Mouse (Mus musculus) liver, embryonic 16.5 days (tissue): ENCODE measurements around the gene Bdh2. TPM values are rescaled to one million over a fixed set of nuclear protein-coding genes. Genes with fewer than 3 reads are reported as not detected.

Experiments
- ATAC-seq: fragments of 200-750 bp; cut with Nextera tagmentation; 2 replicates; pipeline ENCODE4 v1.8.0; 2017; ENCODE audit warnings: low read depth, mild to moderate bottlenecking, moderate number of reproducible peaks, moderate library complexity
- H3K27ac ChIP-seq: fragments of 300-500 bp; sonication (generic); 2 replicates; pipeline ENCODE4 v1.5.1; 2014; ENCODE audit warnings: mild to moderate bottlenecking, low read length
- H3K27me3 ChIP-seq: fragments of 300-500 bp; sonication (generic); 2 replicates; pipeline ENCODE4 v1.6.1; 2014; ENCODE audit warnings: low read depth, low read length, mixed read lengths; ENCODE audit not compliant: control insufficient read depth, insufficient read depth
- H3K36me3 ChIP-seq: fragments of 300-500 bp; sonication (generic); 2 replicates; pipeline ENCODE4 v1.6.1; 2014; ENCODE audit warnings: mild to moderate bottlenecking; ENCODE audit not compliant: control insufficient read depth, insufficient read depth
- H3K4me1 ChIP-seq: fragments of 300-500 bp; sonication (generic); 2 replicates; pipeline ENCODE4 v1.6.1; 2014; ENCODE audit warnings: low read depth, low read length, mixed read lengths; ENCODE audit not compliant: control insufficient read depth
- H3K4me2 ChIP-seq: fragments of 300-500 bp; sonication (generic); 2 replicates; pipeline ENCODE4 v1.6.1; 2014; ENCODE audit warnings: low read depth, low read length, mixed read lengths
- H3K4me3 ChIP-seq: fragments of 300-500 bp; sonication (generic); 2 replicates; pipeline ENCODE4 v1.5.1; 2014; ENCODE audit warnings: low read depth, mild to moderate bottlenecking, low read length
- H3K9ac ChIP-seq: fragments of 300-500 bp; sonication (generic); 2 replicates; pipeline ENCODE4 v1.6.1; 2014; ENCODE audit warnings: low read depth, low read length
- H3K9me3 ChIP-seq: fragments of 300-500 bp; sonication (generic); replicated peaks from 2 replicates; pipeline ENCODE4 v1.6.1; 2016; ENCODE audit warnings: low read length; ENCODE audit not compliant: control insufficient read depth
- WGBS: fragments of 180-500 bp; shearing (Covaris S2); extraction: QIAGEN DNeasy Blood & Tissue Kit; methylation state at CpG from one replicate; pipeline ENCODE4 v1.1.7; 2014; ENCODE audit not compliant: insufficient replicate concordance; 5-methylcytosine and 5-hydroxymethylcytosine counted together
- polyA plus RNA-seq: library from polyadenylated mRNA; unstranded; fragments of >200 nt; fragmentation: Nextera tagmentation; extraction: Ambion mirVana; gene quantifications from 2 replicates; pipeline ENCODE4 v1.2.1, GENCODE M21; 2015

The Bdh2 gene
- polyA plus RNA-seq, 1 experiment from 2014 or later: 1.0 TPM

- Histone ChIP-seq H3K4me1 (no peaks in the 10 kb centered on the region), H3K4me3 (no peak overlapping the region), H3K4me2 (no peak overlapping the region), H3K9ac (no peak overlapping the region), H3K27me3 (no peaks in the 10 kb centered on the region), H3K36me3 (peaks cover 84% of the 10 kb centered on the region), H3K27ac (no peak overlapping the region), H3K9me3 (no peaks in the 10 kb centered on the region)
- no peak for ATAC-seq
- 96% methylated on average over 7 of the region's 7 CpGs for WGBS
Measured at GRCm38 (mm10) chr3:135260233-135260632, 20.8 kb upstream of the Bdh2 start.

GRCm38 (mm10) chr3:135268616-135269015 is 12.4 kb upstream of the Bdh2 start:
- Histone ChIP-seq H3K27me3 (no peaks in the 10 kb centered on the region), H3K4me2 (no peak overlapping the region), H3K4me1 (no peaks in the 10 kb centered on the region), H3K27ac (no peak overlapping the region), H3K9me3 (no peaks in the 10 kb centered on the region), H3K9ac (no peak overlapping the region), H3K4me3 (no peak overlapping the region), H3K36me3 (peaks cover 74% of the 10 kb centered on the region)
- 86% methylated on average over 5 of the region's 5 CpGs for WGBS
- no peak for ATAC-seq

GRCm38 (mm10) chr3:135269391-135269990 is 11.5 kb upstream of the Bdh2 start:
- no peaks in the 10 kb centered on the region for H3K9me3 ChIP-seq
- WGBS: 83% methylated on average over 10 of the region's 10 CpGs
- no peaks in the 10 kb centered on the region for H3K4me1 ChIP-seq
- peak; percentile 76 for ATAC-seq
- no peak overlapping the region for H3K4me2 ChIP-seq
- H3K36me3 ChIP-seq: peaks cover 65% of the 10 kb centered on the region
- H3K4me3 ChIP-seq: no peak overlapping the region
- H3K27ac ChIP-seq: peak overlapping the region; percentile 50
- no peaks in the 10 kb centered on the region for H3K27me3 ChIP-seq
- H3K9ac ChIP-seq: no peak overlapping the region

DNA sequence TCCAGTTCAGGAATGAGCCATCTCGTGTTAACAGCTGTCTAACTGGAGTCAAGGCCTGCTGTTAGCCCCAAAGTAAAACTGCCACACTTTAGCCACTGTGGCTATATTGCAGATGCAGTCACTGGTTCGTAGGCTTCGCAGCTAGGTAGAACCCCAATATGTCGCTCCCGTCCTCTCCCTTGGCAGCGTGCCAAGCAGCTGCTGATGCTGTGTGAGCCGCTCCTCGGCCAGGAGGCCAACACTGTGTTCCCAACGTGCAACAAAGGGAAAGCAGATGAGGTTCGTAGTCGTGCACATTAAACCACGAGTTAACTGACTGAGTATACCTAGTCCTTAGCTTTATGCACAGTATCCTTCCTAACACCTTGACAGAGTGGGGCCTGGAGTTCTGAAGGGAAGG is 8.4 kb upstream of the Bdh2 start:
- Histone ChIP-seq H3K27ac (no peak overlapping the region), H3K9ac (no peak overlapping the region), H3K36me3 (peaks cover 47% of the 10 kb centered on the region), H3K4me2 (no peak overlapping the region), H3K4me3 (no peak overlapping the region), H3K4me1 (no peaks in the 10 kb centered on the region), H3K27me3 (no peaks in the 10 kb centered on the region), H3K9me3 (no peaks in the 10 kb centered on the region)
- 88% methylated on average over 12 of the region's 12 CpGs for WGBS
- ATAC-seq: no peak

DNA sequence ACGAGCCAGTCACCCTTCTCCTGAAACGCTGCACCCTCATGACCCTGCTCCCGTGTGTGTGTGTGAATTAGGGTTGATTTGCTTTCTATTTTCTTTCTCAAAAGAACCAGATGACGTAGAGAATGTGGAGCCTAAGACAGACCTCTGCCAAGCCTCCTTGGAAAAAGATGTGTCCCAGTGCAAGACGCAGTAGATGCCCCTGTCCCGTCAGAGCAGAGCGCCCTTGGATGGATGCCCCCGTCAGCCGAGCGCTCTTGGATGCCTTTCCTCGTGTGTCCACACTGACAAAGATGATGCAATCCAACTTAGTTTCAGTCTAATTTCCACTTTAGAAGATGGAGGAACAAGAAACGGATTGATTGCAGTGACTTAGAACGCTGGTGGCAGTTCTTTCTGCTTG is 8.0 kb upstream of the Bdh2 start:
- Histone ChIP-seq H3K4me3 (no peak overlapping the region), H3K9me3 (no peaks in the 10 kb centered on the region), H3K36me3 (peaks cover 43% of the 10 kb centered on the region), H3K4me2 (no peak overlapping the region), H3K4me1 (no peaks in the 10 kb centered on the region), H3K27ac (no peak overlapping the region), H3K27me3 (no peaks in the 10 kb centered on the region), H3K9ac (no peak overlapping the region)
- no peak for ATAC-seq
- 85% methylated on average over 13 of the region's 13 CpGs for WGBS

GRCm38 (mm10) chr3:135280160-135280559 is 861 bp upstream of the Bdh2 start:
- no peak for ATAC-seq
- Histone ChIP-seq H3K27ac (no peak overlapping the region), H3K27me3 (no peaks in the 10 kb centered on the region), H3K4me2 (no peak overlapping the region), H3K4me1 (no peaks in the 10 kb centered on the region; the same call in 1 of the 2 replicates), H3K9me3 (no peaks in the 10 kb centered on the region), H3K4me3 (no peak overlapping the region), H3K9ac (no peak overlapping the region), H3K36me3 (no peaks in the 10 kb centered on the region)
- WGBS: 52% methylated on average over 4 of the region's 4 CpGs

DNA sequence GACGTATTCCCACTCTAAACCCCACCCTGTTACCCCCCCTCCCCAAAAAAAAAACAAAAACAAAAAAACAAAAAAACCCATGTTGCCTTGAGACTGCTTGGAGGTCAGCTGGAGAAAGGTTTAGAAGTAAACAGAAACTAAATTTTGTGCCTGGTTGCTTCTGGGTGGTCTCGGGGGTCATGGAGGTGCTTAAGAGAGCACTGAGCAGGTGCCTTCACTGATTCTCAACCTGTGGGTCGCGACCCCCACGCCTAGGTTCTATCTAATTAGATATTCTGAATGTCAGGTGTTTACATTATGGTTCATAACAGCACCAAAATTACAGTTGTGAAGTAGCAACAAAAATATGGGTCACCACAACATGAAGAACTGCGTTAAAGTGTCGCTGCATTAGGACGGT is 680 bp downstream of the Bdh2 start:
- no peak overlapping the region for H3K4me3 ChIP-seq
- 58% methylated on average over 8 of the region's 8 CpGs for WGBS
- H3K27ac ChIP-seq: no peak overlapping the region
- H3K9me3 ChIP-seq: no peaks in the 10 kb centered on the region
- no peak overlapping the region for H3K9ac ChIP-seq
- no peaks in the 10 kb centered on the region for H3K27me3 ChIP-seq
- no peak for ATAC-seq
- no peak overlapping the region for H3K4me2 ChIP-seq
- no peaks in the 10 kb centered on the region for H3K36me3 ChIP-seq
- H3K4me1 ChIP-seq: no peaks in the 10 kb centered on the region; the same call in 1 of the 2 replicates

DNA sequence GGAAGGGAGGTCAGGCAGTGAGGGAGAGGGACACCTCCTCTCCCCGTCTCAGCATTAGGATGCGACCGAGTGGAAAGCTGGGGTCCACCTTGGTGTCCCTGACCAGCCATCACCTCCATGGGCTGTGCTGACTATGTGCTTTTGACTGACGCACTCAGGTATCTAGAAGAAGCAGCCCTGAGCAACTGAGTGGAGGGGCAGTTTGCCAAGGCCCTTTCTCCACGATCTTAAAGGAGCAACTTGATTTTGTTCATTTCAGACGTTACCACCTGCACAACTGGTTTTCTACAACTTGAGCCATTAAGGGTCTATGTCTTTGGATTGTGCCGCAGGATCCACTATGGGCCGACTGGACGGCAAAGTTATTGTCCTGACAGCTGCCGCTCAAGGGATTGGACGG is 4.2 kb downstream of the Bdh2 start:
- H3K27ac ChIP-seq: no peak overlapping the region
- 69% methylated on average over 11 of the region's 11 CpGs for WGBS
- no peak overlapping the region for H3K4me3 ChIP-seq
- no peaks in the 10 kb centered on the region; the same call in 1 of the 2 replicates for H3K4me1 ChIP-seq
- no peak overlapping the region for H3K4me2 ChIP-seq
- ATAC-seq: no peak
- H3K9me3 ChIP-seq: no peaks in the 10 kb centered on the region
- H3K9ac ChIP-seq: no peak overlapping the region
- no peaks in the 10 kb centered on the region for H3K27me3 ChIP-seq
- no peaks in the 10 kb centered on the region for H3K36me3 ChIP-seq

DNA sequence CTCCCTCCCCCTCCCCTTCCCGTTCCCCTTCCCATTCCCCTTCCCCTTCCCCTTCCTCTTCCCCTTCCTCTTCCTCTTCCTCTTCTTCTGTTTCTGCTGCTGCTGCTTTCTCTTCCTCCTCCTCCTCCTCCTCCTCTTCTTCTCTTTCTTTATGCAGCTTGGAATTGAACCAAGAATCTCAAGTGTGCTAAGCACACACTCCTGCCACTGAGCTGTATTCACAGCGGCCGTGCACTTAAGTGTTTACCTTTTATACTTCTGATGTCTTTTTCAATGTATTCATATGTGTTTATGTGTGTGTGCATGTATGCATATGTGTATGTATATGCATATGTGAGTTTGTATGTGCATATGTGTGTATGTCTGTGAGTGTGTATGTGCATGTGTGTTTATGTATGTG is 4.8 kb downstream of the Bdh2 start:
- Histone ChIP-seq H3K9ac (no peak overlapping the region), H3K9me3 (no peaks in the 10 kb centered on the region), H3K4me3 (no peak overlapping the region), H3K27me3 (no peaks in the 10 kb centered on the region), H3K27ac (no peak overlapping the region), H3K36me3 (no peaks in the 10 kb centered on the region), H3K4me1 (no peaks in the 10 kb centered on the region; the same call in 1 of the 2 replicates), H3K4me2 (no peak overlapping the region)
- no peak for ATAC-seq
- whole genome bisulfite sequencing: 69% methylated on average over 3 of the region's 3 CpGs
